Comparison of ENCODE assay signal across 11 mouse cellular contexts in the genomic region with DNA sequence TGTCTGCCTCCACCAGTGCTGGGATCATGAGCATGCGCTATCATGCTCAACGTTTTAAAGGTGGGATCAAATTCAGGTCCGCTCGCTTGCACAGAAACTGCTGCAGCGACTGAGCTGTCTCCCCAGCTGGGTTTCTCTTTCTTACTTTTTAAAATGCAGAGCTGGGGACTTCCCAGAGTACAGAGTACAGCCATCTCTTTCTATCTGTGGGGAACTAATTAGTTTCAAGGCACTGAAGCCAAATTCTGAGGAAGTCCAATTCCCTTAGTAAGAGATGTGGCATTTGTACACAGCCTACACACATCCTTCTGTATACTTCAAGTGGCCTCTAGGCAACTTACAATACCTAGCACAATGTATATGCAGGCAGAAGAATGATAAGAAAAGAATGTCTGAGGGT.
A peak's percentile ranks its signal among the peaks of the same experiment; 100 is the strongest.
DNase-seq lines count a peak whose midpoint lies in the region; ATAC-seq lines count a peak whose summit lies in the region.
"Had no signal": no experiment of that assay in that cellular context is flagged by ENCODE, and none has a peak within 500 bp of the region (broad histone marks: within the 10 kb centered on the region; RNA-seq: fewer than 3 reads in every experiment).

No protein-coding gene starts in this region.

- ATAC-seq in heart, embryonic 16.5 days (replicated peaks; ENCODE audit: extremely low read depth, insufficient read depth, low FRiP score), result peak; percentile 16; the same call in 1 of the 2 replicates
- ATAC-seq in midbrain, embryonic 15.5 days (replicated peaks), result no peak
- ATAC-seq in midbrain, embryonic 11.5 days (ENCODE audit: low FRiP score), result no peak
- ATAC-seq in hindbrain, embryonic 16.5 days, result peak; percentile 21; the same call in 1 of the 2 replicates
- no peak for ATAC-seq in stomach, embryonic 16.5 days (ENCODE audit: insufficient read depth, low FRiP score)
- ATAC-seq: forebrain, embryonic 15.5 days had no signal

- H3K9ac ChIP-seq in heart, embryonic 16.5 days (ENCODE audit: low read length), result no peak overlapping the region
- no peak overlapping the region for H3K9ac ChIP-seq in midbrain, embryonic 15.5 days
- no peak overlapping the region for H3K9ac ChIP-seq in midbrain, embryonic 11.5 days (ENCODE audit: low read length)
- no peak overlapping the region for H3K9ac ChIP-seq in hindbrain, embryonic 16.5 days (ENCODE audit: low read depth, low read length)
- no peak overlapping the region for H3K9ac ChIP-seq in stomach, embryonic 16.5 days (ENCODE audit: low read length)
- H3K9ac ChIP-seq: forebrain, embryonic 15.5 days had no signal

- H3K9me3 ChIP-seq in heart, embryonic 16.5 days (replicated peaks; ENCODE audit: control insufficient read depth, low read length), result no peaks in the 10 kb centered on the region
- no peaks in the 10 kb centered on the region for H3K9me3 ChIP-seq in midbrain, embryonic 15.5 days
- no peaks in the 10 kb centered on the region for H3K9me3 ChIP-seq in midbrain, embryonic 11.5 days (ENCODE audit: control insufficient read depth, low read length)
- H3K9me3 ChIP-seq in hindbrain, embryonic 16.5 days (ENCODE audit: control insufficient read depth, low read length), result no peaks in the 10 kb centered on the region
- H3K9me3 ChIP-seq in stomach, embryonic 16.5 days (replicated peaks; ENCODE audit: control insufficient read depth, low read length), result no peaks in the 10 kb centered on the region
- H3K9me3 ChIP-seq: forebrain, embryonic 15.5 days had no signal

- 37% methylated on average over 5 of the region's 5 CpGs for WGBS in heart, embryonic 16.5 days
- 67% methylated on average over 5 of the region's 5 CpGs for WGBS in midbrain, embryonic 15.5 days
- WGBS in midbrain, embryonic 11.5 days, result 84% methylated on average over 5 of the region's 5 CpGs
- 66% methylated on average over 5 of the region's 5 CpGs for WGBS in hindbrain, embryonic 16.5 days
- 50% methylated on average over 5 of the region's 5 CpGs for WGBS in stomach, embryonic 16.5 days

- peaks cover 20% of the 10 kb centered on the region for H3K4me1 ChIP-seq in heart, embryonic 16.5 days (ENCODE audit: control insufficient read depth, insufficient read depth, low read length)
- H3K4me1 ChIP-seq in midbrain, embryonic 15.5 days, result peaks cover 6% of the 10 kb centered on the region; the same call in 1 of the 2 replicates
- H3K4me1 ChIP-seq in midbrain, embryonic 11.5 days (ENCODE audit: control insufficient read depth, insufficient read depth, low read length), result no peaks in the 10 kb centered on the region
- peaks cover 2% of the 10 kb centered on the region; the same call in 1 of the 2 replicates for H3K4me1 ChIP-seq in hindbrain, embryonic 16.5 days (ENCODE audit: control insufficient read depth, insufficient read depth, low read depth, low read length)
- peaks cover 30% of the 10 kb centered on the region; the same call in 1 of the 2 replicates for H3K4me1 ChIP-seq in stomach, embryonic 16.5 days (ENCODE audit: control insufficient read depth, insufficient read depth, low read length)

- peak overlapping the region; percentile 63; the same call in 1 of the 2 replicates for H3K27ac ChIP-seq in heart, embryonic 16.5 days (ENCODE audit: low read length)
- H3K27ac ChIP-seq in midbrain, embryonic 15.5 days, result peak overlapping the region; percentile 20; the same call in 1 of the 2 replicates
- no peak overlapping the region for H3K27ac ChIP-seq in midbrain, embryonic 11.5 days (ENCODE audit: low read depth, low read length)
- H3K27ac ChIP-seq in hindbrain, embryonic 16.5 days (ENCODE audit: low read depth, low read length), result peak overlapping the region; percentile 21; the same call in 1 of the 2 replicates
- peak overlapping the region; percentile 15; the same call in 1 of the 2 replicates for H3K27ac ChIP-seq in stomach, embryonic 16.5 days (ENCODE audit: low read length)
- H3K27ac ChIP-seq: forebrain, embryonic 15.5 days had no signal

- 0 out of 2 replicates have a peak overlapping the region, but pooled peaks have one; percentile 35 for H3K4me2 ChIP-seq in heart, embryonic 16.5 days (ENCODE audit: low read depth, low read length)
- H3K4me2 ChIP-seq in midbrain, embryonic 15.5 days, result no peak overlapping the region
- H3K4me2 ChIP-seq in midbrain, embryonic 11.5 days, result no peak overlapping the region
- H3K4me2 ChIP-seq in hindbrain, embryonic 16.5 days (ENCODE audit: low read length), result no peak overlapping the region
- no peak overlapping the region for H3K4me2 ChIP-seq in stomach, embryonic 16.5 days (ENCODE audit: low read depth, low read length)
- H3K4me2 ChIP-seq: forebrain, embryonic 15.5 days had no signal

- H3K4me3 ChIP-seq in heart, embryonic 16.5 days (ENCODE audit: low read length), result no peak overlapping the region
- no peak overlapping the region for H3K4me3 ChIP-seq in midbrain, embryonic 15.5 days
- no peak overlapping the region for H3K4me3 ChIP-seq in midbrain, embryonic 11.5 days (ENCODE audit: low read depth, low read length)
- no peak overlapping the region for H3K4me3 ChIP-seq in hindbrain, embryonic 16.5 days (ENCODE audit: low read length)
- H3K4me3 ChIP-seq in stomach, embryonic 16.5 days (replicated peaks; ENCODE audit: low read length), result no peak overlapping the region
- H3K4me3 ChIP-seq: forebrain, embryonic 15.5 days had no signal

- H3K36me3 ChIP-seq in heart, embryonic 16.5 days (ENCODE audit: control insufficient read depth, insufficient read depth), result no peaks in the 10 kb centered on the region
- H3K36me3 ChIP-seq in midbrain, embryonic 15.5 days (replicated peaks), result no peaks in the 10 kb centered on the region
- no peaks in the 10 kb centered on the region for H3K36me3 ChIP-seq in midbrain, embryonic 11.5 days (ENCODE audit: control insufficient read depth, insufficient read depth, low read length)
- H3K36me3 ChIP-seq in hindbrain, embryonic 16.5 days (ENCODE audit: control insufficient read depth, insufficient read depth, low read length), result no peaks in the 10 kb centered on the region
- H3K36me3 ChIP-seq in stomach, embryonic 16.5 days (ENCODE audit: control insufficient read depth, insufficient read depth, low read length), result no peaks in the 10 kb centered on the region
- H3K36me3 ChIP-seq: forebrain, embryonic 15.5 days had no signal

- no peaks in the 10 kb centered on the region; the same call in 1 of the 2 replicates for H3K27me3 ChIP-seq in heart, embryonic 16.5 days (ENCODE audit: control insufficient read depth, insufficient read depth, low read length)
- no peaks in the 10 kb centered on the region for H3K27me3 ChIP-seq in midbrain, embryonic 15.5 days (replicated peaks)
- no peaks in the 10 kb centered on the region for H3K27me3 ChIP-seq in midbrain, embryonic 11.5 days (ENCODE audit: control insufficient read depth, insufficient read depth, low read length)
- no peaks in the 10 kb centered on the region for H3K27me3 ChIP-seq in hindbrain, embryonic 16.5 days (replicated peaks; ENCODE audit: control insufficient read depth, insufficient read depth, low read length)
- H3K27me3 ChIP-seq in stomach, embryonic 16.5 days (ENCODE audit: control insufficient read depth, insufficient read depth, low read length), result no peaks in the 10 kb centered on the region

- no peak for DNase-seq in heart, adult 18-20 months
- DNase-seq in midbrain, embryonic 11.5 days (ENCODE audit: low spot score, missing footprints), result no peak
- DNase-seq in kidney, adult 9 months, result no peak
- no peak for DNase-seq in natural killer cell, adult 2 months (ENCODE audit: low spot score in 2 of 2)
- DNase-seq: adrenal gland, postnatal 14 days; cerebellum, postnatal 36 days had no signal

Comparison
In these comparisons a context has a peak if more than half of its experiments do, and no peak if none do; other contexts are left out.
1. ATAC-seq: peak in heart, embryonic 16.5 days (single experiment) and hindbrain, embryonic 16.5 days (single experiment); none in midbrain, embryonic 15.5 days (single experiment), midbrain, embryonic 11.5 days (single experiment) and stomach, embryonic 16.5 days (single experiment).